Mouse (Mus musculus) embryonic facial prominence, embryonic 14.5 days (tissue): Measurements from ENCODE around the gene Rhox4e. TPM values are rescaled to one million over a fixed set of nuclear protein-coding genes. Genes with fewer than 3 reads are reported as not detected.

Experiments
- polyA plus RNA-seq: library from polyadenylated mRNA; unstranded; fragments of >200 nt; fragmentation: Nextera tagmentation; extraction: Ambion mirVana; gene quantifications from 2 replicates; pipeline ENCODE4 v1.2.1, GENCODE M21; 2014

Gene Rhox4e
- polyA plus RNA-seq, 1 experiment from 2014 or later: not detected

Other genes starting within 250 kb of the Rhox4e start
- gene Rhox3a2, start 177.4 kb upstream of the Rhox4e start, polyA plus RNA-seq: not detected in 2 replicates
- 0.81 and 1.0 TPM in 2 replicates for gene Rhox4a2, start 166.6 kb upstream of the Rhox4e start, polyA plus RNA-seq
- not detected in 2 replicates for gene Rhox2b, start 145.3 kb upstream of the Rhox4e start, polyA plus RNA-seq
- 0.40 and 0.68 TPM in 2 replicates for gene Rhox4b, start 124.9 kb upstream of the Rhox4e start, polyA plus RNA-seq
- gene Rhox2c, start 103.7 kb upstream of the Rhox4e start, polyA plus RNA-seq: 0.73 TPM in 1 of 2 replicates, not detected in the other
- 0.22 TPM in 1 of 2 replicates, not detected in the other for gene Rhox3c, start 98.8 kb upstream of the Rhox4e start, polyA plus RNA-seq
- gene Rhox4c, start 77.1 kb upstream of the Rhox4e start, polyA plus RNA-seq: not detected in 2 replicates
- gene Rhox2d, start 64.0 kb upstream of the Rhox4e start, polyA plus RNA-seq: not detected in 2 replicates
- gene Rhox4d, start 43.1 kb upstream of the Rhox4e start, polyA plus RNA-seq: not detected in 2 replicates
- gene Rhox2e, start 27.0 kb upstream of the Rhox4e start, polyA plus RNA-seq: 0.22 TPM in 1 of 2 replicates, not detected in the other
- not detected in 2 replicates for gene Rhox3e, start 15.4 kb upstream of the Rhox4e start, polyA plus RNA-seq
- not detected in 2 replicates for gene Rhox2f, start 14.0 kb downstream of the Rhox4e start, polyA plus RNA-seq
- not detected in 2 replicates for gene Rhox3f, start 23.6 kb downstream of the Rhox4e start, polyA plus RNA-seq
- not detected in 2 replicates for gene Rhox4f, start 50.3 kb downstream of the Rhox4e start, polyA plus RNA-seq
- gene Rhox3g, start 71.2 kb downstream of the Rhox4e start, polyA plus RNA-seq: not detected in 2 replicates
- not detected in 2 replicates for gene Rhox2g, start 86.1 kb downstream of the Rhox4e start, polyA plus RNA-seq
- gene Rhox4g, start 93.9 kb downstream of the Rhox4e start, polyA plus RNA-seq: not detected in 2 replicates
- gene Rhox3h, start 111.4 kb downstream of the Rhox4e start, polyA plus RNA-seq: not detected in 2 replicates
- not detected in 2 replicates for gene Rhox2h, start 115.9 kb downstream of the Rhox4e start, polyA plus RNA-seq
- gene Rhox5, start 247.4 kb downstream of the Rhox4e start, polyA plus RNA-seq: 0.63 and 1.7 TPM in 2 replicates